In the genomic region with DNA sequence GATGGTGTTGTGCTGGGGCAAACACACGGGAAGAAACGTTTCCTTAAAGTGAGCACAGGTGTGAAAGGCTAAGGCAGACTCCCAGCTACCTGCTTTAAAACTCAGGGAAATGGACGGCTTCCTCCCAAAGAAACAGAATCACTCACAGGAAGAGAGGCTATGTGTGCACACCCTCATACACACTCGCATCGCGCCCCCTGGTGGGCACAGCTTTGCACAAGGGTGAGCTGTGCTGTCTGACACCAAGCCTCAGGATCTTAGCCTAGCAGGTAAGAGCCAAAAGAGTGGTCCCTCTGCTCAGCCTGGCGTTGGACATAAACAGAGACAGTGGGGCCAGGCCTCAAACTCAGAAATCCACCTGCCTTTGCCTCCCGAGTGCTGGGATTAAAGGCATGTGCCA, we compare ENCODE assay signal across 7 mouse cellular contexts. TPM values are rescaled to one million over a fixed set of nuclear protein-coding genes. Genes with fewer than 3 reads are reported as not detected.
A peak's percentile ranks its signal among the peaks of the same experiment; 100 is the strongest.
DNase-seq lines count a peak whose midpoint lies in the region; ATAC-seq lines count a peak whose summit lies in the region.

No protein-coding gene starts in this region.

- DNase-seq in ZHBTc4 (ENCODE audit: low read depth, low spot score) = peak; percentile 94
- peak; percentile 75 to 93 for DNase-seq in cerebellum, postnatal 4 days (ENCODE audit: low spot score in 2 of 2)
- peak; percentile 79 to 88 for DNase-seq in gastrocnemius, adult 8-10 months (ENCODE audit: low spot score in 2 of 2)
- DNase-seq in left cerebral cortex, postnatal 25 days (ENCODE audit: low spot score in 2 of 2) = peak; percentile 89 to 92
- DNase-seq in midbrain, embryonic 11.5 days (ENCODE audit: low spot score, missing footprints) = peak; percentile 99
- peak; percentile 80 for DNase-seq in skeletal muscle tissue, adult 2 months (ENCODE audit: low read depth, low spot score)

- H3K4me2 ChIP-seq in midbrain, embryonic 11.5 days = no peak overlapping the region

- ATAC-seq in inflammation-experienced regulatory T-cells, adult 6 months = peak; percentile 72
- ATAC-seq in midbrain, embryonic 11.5 days (ENCODE audit: low FRiP score) = peak; percentile 64; the same call in 1 of the 2 replicates

- intact Hi-C loops in left cerebral cortex, postnatal 25 days (cut with DNase I) = loop anchor here (1.0 kb wide), 1 partner anchor 75 kb away; no protein-coding TSS in a partner anchor

- H3K36me3 ChIP-seq in midbrain, embryonic 11.5 days (ENCODE audit: control insufficient read depth, insufficient read depth, low read length) = no peaks in the 10 kb centered on the region

- H3K9ac ChIP-seq in midbrain, embryonic 11.5 days (ENCODE audit: low read length) = no peak overlapping the region

- 5% methylated on average over 8 of the region's 8 CpGs for WGBS in midbrain, embryonic 11.5 days

- H3K9me3 ChIP-seq in midbrain, embryonic 11.5 days (ENCODE audit: control insufficient read depth, low read length) = no peaks in the 10 kb centered on the region

- no peaks in the 10 kb centered on the region; the same call in 1 of the 2 replicates for H3K4me1 ChIP-seq in midbrain, embryonic 11.5 days (ENCODE audit: control insufficient read depth, insufficient read depth, low read length)

- H3K27ac ChIP-seq in midbrain, embryonic 11.5 days (ENCODE audit: low read depth, low read length) = no peak overlapping the region

- no peak overlapping the region for H3K4me3 ChIP-seq in midbrain, embryonic 11.5 days (ENCODE audit: low read depth, low read length)

- H3K27me3 ChIP-seq in midbrain, embryonic 11.5 days (ENCODE audit: control insufficient read depth, insufficient read depth, low read length) = peaks cover 4% of the 10 kb centered on the region

RNA-seq across cellular contexts. Expression of gene Stxbp1, which starts 7.2 kb away (rescaled TPM):
- total RNA-seq in gastrocnemius, adult 8-10 months (2022) = 1 to 10 TPM; 2.0 to 2.6 (median 2.1) TPM
- polyA plus RNA-seq in inflammation-experienced regulatory T-cells, adult 6 months (2017; shearing (Covaris generic)) = 1 to 10 TPM; 2.3 to 6.1 (median 5.0) TPM
- total RNA-seq in left cerebral cortex, postnatal 25 days (2021) = 1,000 to 10,000 TPM in 1 of 2 experiments, 100 to 1,000 TPM in 1; 957 to 1,021 TPM
- 51.4 and 53.8 TPM in 2 replicates for polyA plus RNA-seq in midbrain, embryonic 11.5 days (2014; fragmentation: Nextera tagmentation; extraction: Ambion mirVana)

RNA-seq across cellular contexts. Expression of gene Fam129b, which starts 21.7 kb away (rescaled TPM):
- 1 to 10 TPM; 3.8 to 6.3 (median 5.4) TPM for total RNA-seq in gastrocnemius, adult 8-10 months (2022)
- polyA plus RNA-seq in inflammation-experienced regulatory T-cells, adult 6 months (2017; shearing (Covaris generic)) = 1 to 10 TPM in 1 of 3 experiments, under 1 TPM in 2; 0.15 to 3.2 (median 0.90) TPM
- 10 to 100 TPM; 20.8 to 24.6 TPM for total RNA-seq in left cerebral cortex, postnatal 25 days (2021)
- polyA plus RNA-seq in midbrain, embryonic 11.5 days (2014; fragmentation: Nextera tagmentation; extraction: Ambion mirVana) = 10.3 and 10.6 TPM in 2 replicates

Comparison
In these comparisons a context has a peak if more than half of its experiments do, and no peak if none do; other contexts are left out.
1. RNA of gene Stxbp1, which starts 7.2 kb away (total RNA-seq): 957 to 1,021 TPM in left cerebral cortex, postnatal 25 days; 2.0 to 2.6 TPM in gastrocnemius, adult 8-10 months; every median in the first group is over 100 times any median in the second.
2. Peak in every context shown above with its lines, with median percentiles within 50 percentile points of each other: DNase-seq.